Mouse (Mus musculus) midbrain, embryonic 10.5 days (tissue): ENCODE results near the gene Gm16429. TPM values are rescaled to one million over a fixed set of nuclear protein-coding genes. Genes with fewer than 3 reads are reported as not detected.
"Not testable (repeated sequence)": the region's sequence is repeated elsewhere in the genome, so short reads cannot be mapped to it uniquely, and the experiment has no call there.

Experiments
- DNase-seq: peaks from one replicate; pipeline ENCODE4 v3.0.0-alpha.2; 2017; ENCODE audit warnings: low spot score
- H3K27ac ChIP-seq: fragments of 300-500 bp; sonication (generic); replicated peaks from 2 replicates; pipeline ENCODE4 v1.5.1; 2016; ENCODE audit warnings: mild to moderate bottlenecking
- H3K27me3 ChIP-seq: fragments of 300-500 bp; sonication (generic); 2 replicates; pipeline ENCODE4 v1.6.1; 2016; ENCODE audit warnings: low read depth, mild to moderate bottlenecking; ENCODE audit not compliant: poor library complexity, severe bottlenecking
- H3K36me3 ChIP-seq: fragments of 300-500 bp; sonication (generic); 2 replicates; pipeline ENCODE4 v1.6.1; 2016; ENCODE audit warnings: mild to moderate bottlenecking, moderate library complexity
- H3K4me1 ChIP-seq: fragments of 300-500 bp; sonication (generic); 2 replicates; pipeline ENCODE4 v1.6.1; 2016
- H3K4me3 ChIP-seq: fragments of 300-500 bp; sonication (generic); 2 replicates; pipeline ENCODE4 v1.5.1; 2016; ENCODE audit warnings: mild to moderate bottlenecking, moderate library complexity
- H3K9me3 ChIP-seq: fragments of 300-500 bp; sonication (generic); replicated peaks from 2 replicates; pipeline ENCODE4 v1.6.1; 2016; ENCODE audit warnings: mild to moderate bottlenecking
- WGBS: fragments of 180-500 bp; shearing (Covaris S2); methylation state at CpG from one replicate; pipeline ENCODE4 v1.1.7; 2016; 5-methylcytosine and 5-hydroxymethylcytosine counted together
- polyA plus RNA-seq: library from polyadenylated mRNA; unstranded; fragments of >200 nt; fragmentation: Nextera tagmentation; extraction: Ambion mirVana; gene quantifications from 2 replicates; pipeline ENCODE4 v1.2.1, GENCODE M21; 2016

Gm16429 gene
- not detected in 2 replicates for polyA plus RNA-seq

DNA sequence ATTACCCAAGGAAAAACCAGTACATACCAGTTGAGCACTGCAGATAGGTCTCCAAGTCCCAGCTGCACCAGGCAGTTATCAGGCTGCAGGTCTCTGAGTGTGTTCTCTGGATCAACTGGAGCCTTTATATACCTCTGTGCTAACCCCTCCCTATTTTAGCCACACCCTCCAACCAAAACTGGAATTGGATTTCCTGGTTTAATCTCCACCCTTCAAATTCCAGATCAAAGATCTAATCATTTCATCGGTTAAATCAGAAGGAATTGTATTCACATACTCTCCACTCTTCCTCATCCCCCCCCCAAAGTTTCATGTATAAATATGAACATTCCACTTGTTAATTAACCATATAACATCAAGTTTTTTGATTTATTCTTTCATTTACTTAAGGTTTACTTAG, at the start of gene Gm16429:
Gm16429 (minus strand) TSS at position 101 of the 400 bp plus-strand sequence.
- H3K4me1 ChIP-seq, H3K36me3 ChIP-seq, H3K9me3 ChIP-seq, H3K27me3 ChIP-seq, H3K4me3 ChIP-seq, DNase-seq, H3K27ac ChIP-seq: not testable (repeated sequence)
- WGBS, result no CpG with 5 or more reads among the region's 1 CpGs

Other genes with a start within 250 kb of the Gm16429 start
- not detected in 2 replicates for gene Gm7792, start 85.3 kb downstream of the Gm16429 start, polyA plus RNA-seq
- not detected in 2 replicates for gene BC061212, start 141.5 kb upstream of the Gm16429 start, polyA plus RNA-seq
- gene Gm6351, start 147.3 kb upstream of the Gm16429 start, polyA plus RNA-seq, result not detected in 2 replicates